Mouse (Mus musculus): Measurements from ENCODE around the gene Mug2.

GRCm38 (mm10) chr6:122100904-122101303 is 94.3 kb downstream of the Mug2 start:
- no peak for TF ChIP-seq CTCF (IDR thresholded peaks at IDR 0.05; ENCODE audit: low read depth, low read length)
- TF ChIP-seq POLR2A (IDR thresholded peaks at IDR 0.05; ENCODE audit: borderline replicate concordance, low read depth, low read length): no peak

Data from bone marrow macrophage, adult 2 months (primary cell).